Comparison of ENCODE assay signal across 8 mouse cellular contexts in the genomic region with DNA sequence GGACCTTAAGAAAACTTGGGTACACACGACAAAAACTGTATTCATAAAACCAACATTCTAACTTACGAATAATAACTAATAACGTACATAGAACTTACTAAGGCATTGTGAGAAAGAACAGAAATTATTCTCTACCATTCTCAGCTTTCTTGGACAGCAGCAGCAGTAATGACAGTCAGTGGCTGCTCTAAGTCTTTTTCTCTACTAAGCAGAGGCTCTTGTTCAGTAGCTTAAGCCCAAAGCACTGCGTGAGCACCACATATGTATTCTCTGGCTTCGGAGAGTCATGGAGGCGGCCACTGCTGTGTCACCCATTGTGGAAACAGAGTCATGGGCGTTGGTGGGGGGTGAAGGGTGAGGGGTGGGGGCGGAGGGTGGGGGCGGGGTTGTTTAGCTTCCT.
A peak's percentile ranks its signal among the peaks of the same experiment; 100 is the strongest.
DNase-seq lines count a peak whose midpoint lies in the region; ATAC-seq lines count a peak whose summit lies in the region.

No protein-coding gene starts in this region.

- H3K36me3 ChIP-seq in kidney, embryonic 14.5 days (ENCODE audit: control insufficient read depth, insufficient read depth, low read length), result no peaks in the 10 kb centered on the region
- no peaks in the 10 kb centered on the region for H3K36me3 ChIP-seq in embryonic facial prominence, embryonic 14.5 days (ENCODE audit: control insufficient read depth, insufficient read depth, low read length)
- no peaks in the 10 kb centered on the region for H3K36me3 ChIP-seq in intestine, embryonic 15.5 days
- H3K36me3 ChIP-seq in midbrain, embryonic 16.5 days (ENCODE audit: control insufficient read depth, insufficient read depth, low read length), result no peaks in the 10 kb centered on the region

- peak overlapping the region; percentile 51 for H3K4me2 ChIP-seq in kidney, embryonic 14.5 days (replicated peaks; ENCODE audit: low read depth, low read length)
- H3K4me2 ChIP-seq in embryonic facial prominence, embryonic 14.5 days (ENCODE audit: low read depth, low read length), result peak overlapping the region; percentile 60
- peak overlapping the region; percentile 65 for H3K4me2 ChIP-seq in intestine, embryonic 15.5 days (replicated peaks)
- H3K4me2 ChIP-seq in midbrain, embryonic 16.5 days (ENCODE audit: low read length), result peak overlapping the region; percentile 53

- H3K4me3 ChIP-seq in kidney, embryonic 14.5 days (ENCODE audit: low read length), result peak overlapping the region; percentile 30
- peak overlapping the region; percentile 28 for H3K4me3 ChIP-seq in embryonic facial prominence, embryonic 14.5 days (ENCODE audit: low read depth, low read length)
- peak overlapping the region; percentile 29 for H3K4me3 ChIP-seq in intestine, embryonic 15.5 days (replicated peaks)
- H3K4me3 ChIP-seq in midbrain, embryonic 16.5 days (ENCODE audit: low read depth, low read length), result no peak overlapping the region

- WGBS in kidney, embryonic 14.5 days, result 20% methylated on average over 9 of the region's 9 CpGs
- WGBS in embryonic facial prominence, embryonic 14.5 days, result 28% methylated on average over 9 of the region's 9 CpGs
- WGBS in intestine, embryonic 15.5 days, result 22% methylated on average over 9 of the region's 9 CpGs
- WGBS in midbrain, embryonic 16.5 days, result 38% methylated on average over 9 of the region's 9 CpGs

- H3K27ac ChIP-seq in kidney, embryonic 14.5 days (ENCODE audit: low read depth, low read length), result no peak overlapping the region
- no peak overlapping the region for H3K27ac ChIP-seq in embryonic facial prominence, embryonic 14.5 days (replicated peaks; ENCODE audit: low read depth, low read length)
- no peak overlapping the region for H3K27ac ChIP-seq in intestine, embryonic 15.5 days
- H3K27ac ChIP-seq in midbrain, embryonic 16.5 days (ENCODE audit: low read length), result no peak overlapping the region

- no peak for ATAC-seq in kidney, embryonic 14.5 days (ENCODE audit: low FRiP score, low TSS enrichment)
- no peak for ATAC-seq in embryonic facial prominence, embryonic 14.5 days (ENCODE audit: low read depth)
- peak; percentile 58; the same call in 1 of the 2 replicates for ATAC-seq in intestine, embryonic 15.5 days
- peak; percentile 51; the same call in 1 of the 2 replicates for ATAC-seq in midbrain, embryonic 16.5 days

- no peak for DNase-seq in kidney, adult 11 months
- peak; percentile 35 for DNase-seq in embryonic facial prominence, embryonic 14.5 days (ENCODE audit: low spot score)
- DNase-seq in B cell, adult 2 months, result no peak
- no peak for DNase-seq in right cerebral cortex, postnatal 36 days (ENCODE audit: low spot score in 2 of 2)
- DNase-seq in right cerebral cortex, postnatal 14 days, result no peak

- H3K4me1 ChIP-seq in kidney, embryonic 14.5 days (ENCODE audit: control insufficient read depth, insufficient read depth, low read length), result 0 out of 2 replicates have a peak, but pooled peaks cover 6% of the 10 kb centered on the region
- H3K4me1 ChIP-seq in embryonic facial prominence, embryonic 14.5 days (ENCODE audit: control insufficient read depth, insufficient read depth, low read length), result peaks cover 3% of the 10 kb centered on the region; the same call in 1 of the 2 replicates
- H3K4me1 ChIP-seq in intestine, embryonic 15.5 days (replicated peaks), result no peaks in the 10 kb centered on the region
- H3K4me1 ChIP-seq in midbrain, embryonic 16.5 days (ENCODE audit: control insufficient read depth, insufficient read depth, low read length), result peaks cover 4% of the 10 kb centered on the region; the same call in 1 of the 2 replicates

- H3K27me3 ChIP-seq in kidney, embryonic 14.5 days (ENCODE audit: control insufficient read depth, insufficient read depth, low read length), result no peaks in the 10 kb centered on the region
- H3K27me3 ChIP-seq in embryonic facial prominence, embryonic 14.5 days (replicated peaks; ENCODE audit: control insufficient read depth, insufficient read depth, low read length), result no peaks in the 10 kb centered on the region; the same call in 1 of the 2 replicates
- H3K27me3 ChIP-seq in intestine, embryonic 15.5 days (replicated peaks), result no peaks in the 10 kb centered on the region
- no peaks in the 10 kb centered on the region for H3K27me3 ChIP-seq in midbrain, embryonic 16.5 days (ENCODE audit: control insufficient read depth, insufficient read depth, low read depth, low read length)

- H3K9ac ChIP-seq in kidney, embryonic 14.5 days (ENCODE audit: low read depth, low read length), result peak overlapping the region; percentile 25; the same call in 1 of the 2 replicates
- H3K9ac ChIP-seq in embryonic facial prominence, embryonic 14.5 days (ENCODE audit: low read depth, low read length), result 0 out of 2 replicates have a peak overlapping the region, but pooled peaks have one; percentile 44
- no peak overlapping the region for H3K9ac ChIP-seq in intestine, embryonic 15.5 days
- H3K9ac ChIP-seq in midbrain, embryonic 16.5 days (ENCODE audit: low read depth, low read length), result no peak overlapping the region

- no peaks in the 10 kb centered on the region for H3K9me3 ChIP-seq in kidney, embryonic 14.5 days (ENCODE audit: control insufficient read depth, low read length)
- H3K9me3 ChIP-seq in embryonic facial prominence, embryonic 14.5 days (ENCODE audit: control insufficient read depth, low read length), result no peaks in the 10 kb centered on the region
- no peaks in the 10 kb centered on the region for H3K9me3 ChIP-seq in intestine, embryonic 15.5 days
- no peaks in the 10 kb centered on the region for H3K9me3 ChIP-seq in midbrain, embryonic 16.5 days (replicated peaks; ENCODE audit: control insufficient read depth, low read length, poor library complexity, severe bottlenecking)

Comparison
In these comparisons a context has a peak if more than half of its experiments do, and no peak if none do; other contexts are left out.
1. ATAC-seq: peak in intestine, embryonic 15.5 days (single experiment) and midbrain, embryonic 16.5 days (single experiment); none in kidney, embryonic 14.5 days (single experiment) and embryonic facial prominence, embryonic 14.5 days (single experiment).
2. H3K9ac ChIP-seq: peak in kidney, embryonic 14.5 days (single experiment) and embryonic facial prominence, embryonic 14.5 days (single experiment); none in intestine, embryonic 15.5 days (single experiment) and midbrain, embryonic 16.5 days (single experiment).
3. Peak in every context shown above with its lines, with median percentiles within 50 percentile points of each other: H3K4me2 ChIP-seq.